Mouse (Mus musculus): ENCODE measurements around the gene Scg3. TPM values are rescaled to one million over a fixed set of nuclear protein-coding genes. Genes with fewer than 3 reads are reported as not detected.
"Not testable (repeated sequence)": the region's sequence is repeated elsewhere in the genome, so short reads cannot be mapped to it uniquely, and the experiment has no call there.

Gene Scg3
- polyA plus RNA-seq, 1 experiment: 1.5 TPM

DNA sequence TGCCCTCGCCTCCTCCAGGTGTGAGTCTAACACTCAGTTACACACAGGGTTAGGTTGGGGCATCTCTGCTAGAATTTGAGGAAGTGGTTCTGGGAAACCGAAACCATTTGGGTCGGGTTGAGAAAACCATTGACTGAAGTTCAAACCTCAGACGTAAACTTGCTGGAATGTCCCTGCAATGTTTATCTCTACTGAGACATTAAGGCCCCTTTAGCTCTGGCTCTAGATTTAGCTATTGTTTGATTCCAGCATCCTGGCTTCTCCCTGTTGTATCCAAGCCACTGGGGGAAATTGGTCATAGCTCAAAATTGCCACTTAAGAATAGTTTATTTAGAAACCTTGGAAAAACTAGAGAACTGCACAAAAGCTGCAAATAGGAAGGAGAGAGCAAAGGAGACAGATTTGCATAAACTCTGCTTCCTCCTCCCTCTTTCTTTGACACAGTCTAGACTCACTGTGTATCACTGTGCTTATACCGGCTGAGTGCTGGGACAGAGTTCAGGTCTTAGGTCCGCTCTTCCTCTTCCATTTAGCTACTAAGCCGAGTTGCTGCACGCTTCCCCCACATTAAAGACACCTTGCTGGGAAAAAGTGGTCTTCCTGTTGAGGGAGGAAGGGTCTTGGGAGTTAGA lies 52.9 kb downstream of the Scg3 start:
- WGBS: 61% methylated on average over 8 of the region's 8 CpGs
- DNase-seq (ENCODE audit: low read depth, low spot score): no peak

DNA sequence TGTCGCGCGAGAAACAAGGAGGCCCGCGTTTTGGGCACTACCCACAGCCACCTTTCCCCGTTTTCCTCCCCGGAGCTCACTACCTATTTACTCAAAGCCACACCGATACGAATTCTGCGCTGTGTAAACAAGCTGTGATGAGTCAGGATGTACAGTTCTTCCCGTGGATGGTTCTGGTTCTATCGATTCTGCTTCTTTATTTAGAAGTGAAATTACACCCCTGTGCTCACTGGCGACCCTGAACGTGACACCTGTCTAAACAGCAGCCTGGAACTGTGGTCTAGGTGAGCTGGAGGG lies 57.6 kb downstream of the Scg3 start:
- under 1% methylated on average over 14 of the region's 14 CpGs for WGBS

DNA sequence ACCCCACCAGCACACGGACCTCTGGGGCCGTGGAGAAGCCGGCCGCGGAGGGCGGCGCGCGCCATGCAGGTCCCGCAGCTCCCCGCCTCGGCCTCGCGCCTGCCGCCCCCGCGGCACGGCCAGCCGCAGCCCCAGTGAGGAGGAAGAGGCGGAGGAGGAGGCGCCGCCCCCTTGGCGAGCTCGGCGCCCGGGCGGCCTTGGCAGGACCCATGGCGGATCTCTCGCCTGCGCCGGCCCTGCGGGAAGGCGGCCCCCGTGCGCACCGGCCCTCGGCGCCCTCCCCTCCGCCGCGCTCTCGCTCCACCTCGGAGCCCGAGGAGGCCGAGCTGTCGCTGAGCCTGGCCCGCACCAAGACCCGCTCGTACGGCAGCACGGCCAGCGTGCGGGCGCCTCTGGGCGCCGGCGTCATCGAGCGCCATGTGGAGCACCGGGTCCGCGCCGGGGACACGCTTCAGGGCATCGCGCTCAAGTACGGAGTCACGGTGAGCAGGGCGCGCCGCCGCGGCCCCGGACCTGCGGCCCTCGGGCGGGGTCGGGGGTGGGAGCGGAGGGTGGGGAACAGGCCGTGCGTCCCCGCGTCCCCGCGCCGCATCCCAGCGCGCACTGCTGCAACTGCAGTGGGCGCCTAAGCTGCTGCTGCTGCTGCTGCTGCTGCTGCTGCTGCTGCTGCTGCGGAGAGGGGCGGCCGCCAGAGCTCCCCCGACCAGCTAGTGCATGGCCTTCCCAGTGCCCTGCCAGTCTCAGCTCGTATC lies 58.1 kb downstream of the Scg3 start, which contains the start of gene Lysmd2:
Gene Lysmd2, plus strand, starts transcription at position 186 of the 752 bp plus-strand sequence.
- DNase-seq (ENCODE audit: low read depth, low spot score): no peak
- WGBS: under 1% methylated on average over 94 of the region's 94 CpGs

More for the DNA sequence above, 57.6 kb downstream of the Scg3 start:
- DNase-seq (ENCODE audit: low read depth, low spot score): no peak

DNA sequence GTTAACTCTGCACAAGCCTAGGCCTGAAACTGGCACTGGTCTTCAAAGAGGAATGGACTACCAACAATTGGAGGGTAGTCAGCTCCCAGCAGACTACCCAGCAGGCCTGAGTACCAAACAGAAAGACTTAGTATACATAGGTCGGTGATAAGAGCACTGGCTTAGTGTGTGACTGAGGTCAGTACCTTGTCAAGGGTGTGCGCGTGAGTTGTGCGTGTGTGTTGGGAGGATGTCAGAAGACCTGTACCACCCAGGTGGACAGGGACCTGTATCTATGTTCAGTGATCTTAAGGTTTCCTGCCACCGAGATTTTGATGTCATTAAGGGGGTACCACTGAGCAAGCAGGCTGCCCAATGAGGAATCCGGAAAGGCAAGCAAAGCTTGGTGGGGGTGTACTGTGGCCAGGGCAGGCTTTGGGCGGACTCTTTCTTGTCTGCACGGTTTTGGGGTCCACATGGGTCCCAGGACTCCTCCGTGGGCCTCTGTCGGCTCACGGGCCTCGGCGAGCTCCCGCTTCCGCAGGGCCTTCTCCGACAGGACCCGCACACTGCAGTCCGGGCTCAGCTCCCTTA lies 58.8 kb downstream of the Scg3 start:
- 23% methylated on average over 18 of the region's 18 CpGs for WGBS
- no peak for DNase-seq (ENCODE audit: low read depth, low spot score)

DNA sequence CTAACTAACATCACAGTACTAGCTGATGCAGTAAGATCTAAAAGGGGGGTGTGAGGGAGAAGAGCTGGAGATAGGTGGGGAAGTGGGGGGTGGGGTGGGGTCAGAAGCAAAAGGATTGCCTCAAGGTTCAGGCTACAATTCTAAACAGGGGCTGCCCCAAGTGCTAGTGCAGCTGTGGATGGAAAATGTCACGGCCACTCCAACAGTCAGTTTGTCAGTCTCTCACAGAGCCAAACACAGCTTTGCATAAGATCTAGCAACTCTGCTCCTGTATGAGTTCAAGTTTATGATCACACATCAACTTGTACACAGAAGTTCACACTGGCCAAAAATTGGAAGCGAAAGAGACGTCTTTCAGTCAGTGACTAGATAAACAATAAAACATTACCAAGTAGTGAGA lies 62.4 kb downstream of the Scg3 start:
- WGBS: 61% methylated on average over 3 of the region's 3 CpGs
- no peak for DNase-seq (ENCODE audit: low read depth, low spot score)

DNA sequence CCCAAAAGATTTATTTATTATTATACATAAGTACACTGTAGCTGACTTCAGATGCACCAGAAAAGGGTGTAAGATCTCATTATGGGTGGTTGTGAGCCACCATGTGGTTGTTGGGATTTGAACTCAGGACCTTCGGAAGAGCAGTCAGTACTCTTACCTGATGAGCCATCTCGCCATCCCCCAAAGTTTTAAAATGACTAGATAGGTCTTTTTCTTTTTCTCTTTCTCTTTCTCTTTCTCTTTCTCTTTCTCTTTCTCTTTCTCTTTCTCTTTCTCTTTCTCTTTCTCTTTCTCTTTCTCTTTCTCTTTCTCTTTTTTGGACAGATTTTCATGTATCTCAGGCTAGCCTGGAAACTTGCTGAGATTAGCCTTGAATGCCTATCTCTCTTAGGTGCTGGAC lies 64.1 kb downstream of the Scg3 start:
- WGBS: 95% methylated on average over 2 of the region's 2 CpGs
- not testable (repeated sequence) for DNase-seq (ENCODE audit: low read depth, low spot score)

DNA sequence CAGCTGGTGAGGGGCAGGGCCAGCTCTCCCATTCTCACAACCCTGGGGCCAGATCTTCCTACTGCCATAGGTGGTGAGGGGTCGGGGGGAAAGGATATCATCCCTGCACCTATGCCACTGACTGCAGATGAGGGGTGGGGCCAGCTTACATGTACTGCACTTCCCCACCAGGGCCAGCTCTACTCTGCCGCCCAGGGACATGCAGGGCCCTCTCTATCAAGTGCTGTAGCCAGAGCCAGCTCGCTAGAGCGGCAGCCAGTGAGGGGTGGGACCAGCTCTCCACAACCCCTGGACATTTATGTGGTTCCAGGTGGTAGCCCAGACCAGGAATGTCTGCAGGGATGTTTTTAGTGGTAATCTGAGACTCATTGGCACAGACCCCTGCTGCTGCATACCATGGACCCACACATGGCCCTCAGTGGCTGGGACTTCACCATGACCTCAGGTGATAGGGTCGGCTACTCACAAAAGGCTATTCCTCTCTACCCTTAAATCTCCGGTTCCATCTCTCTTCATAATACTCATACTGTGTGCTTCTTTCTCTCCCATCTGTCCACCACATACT lies 64.9 kb downstream of the Scg3 start:
- 88% methylated on average over 6 of the region's 6 CpGs for WGBS
- no peak for DNase-seq (ENCODE audit: low read depth, low spot score)

DNA sequence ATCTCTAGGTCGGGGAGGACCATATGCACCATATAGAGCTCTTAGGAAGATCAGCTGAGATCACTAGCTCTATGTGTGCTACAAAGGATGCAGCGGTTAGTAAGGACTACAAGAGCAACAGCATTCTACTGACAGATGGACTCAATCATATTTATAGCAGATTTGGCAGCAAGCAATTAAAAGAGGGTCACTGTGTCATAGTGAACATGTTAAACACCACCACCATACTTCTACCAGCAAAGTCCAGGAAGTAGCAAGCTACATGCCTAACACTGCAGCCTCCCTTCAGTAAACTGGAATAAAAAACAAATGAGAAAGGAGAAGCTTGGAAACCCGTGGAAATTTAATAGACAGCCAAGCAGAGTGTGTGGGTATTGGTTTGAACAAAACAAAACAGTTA lies 67.3 kb downstream of the Scg3 start:
- 60% methylated on average over 3 of the region's 3 CpGs for WGBS
- DNase-seq (ENCODE audit: low read depth, low spot score): no peak

DNA sequence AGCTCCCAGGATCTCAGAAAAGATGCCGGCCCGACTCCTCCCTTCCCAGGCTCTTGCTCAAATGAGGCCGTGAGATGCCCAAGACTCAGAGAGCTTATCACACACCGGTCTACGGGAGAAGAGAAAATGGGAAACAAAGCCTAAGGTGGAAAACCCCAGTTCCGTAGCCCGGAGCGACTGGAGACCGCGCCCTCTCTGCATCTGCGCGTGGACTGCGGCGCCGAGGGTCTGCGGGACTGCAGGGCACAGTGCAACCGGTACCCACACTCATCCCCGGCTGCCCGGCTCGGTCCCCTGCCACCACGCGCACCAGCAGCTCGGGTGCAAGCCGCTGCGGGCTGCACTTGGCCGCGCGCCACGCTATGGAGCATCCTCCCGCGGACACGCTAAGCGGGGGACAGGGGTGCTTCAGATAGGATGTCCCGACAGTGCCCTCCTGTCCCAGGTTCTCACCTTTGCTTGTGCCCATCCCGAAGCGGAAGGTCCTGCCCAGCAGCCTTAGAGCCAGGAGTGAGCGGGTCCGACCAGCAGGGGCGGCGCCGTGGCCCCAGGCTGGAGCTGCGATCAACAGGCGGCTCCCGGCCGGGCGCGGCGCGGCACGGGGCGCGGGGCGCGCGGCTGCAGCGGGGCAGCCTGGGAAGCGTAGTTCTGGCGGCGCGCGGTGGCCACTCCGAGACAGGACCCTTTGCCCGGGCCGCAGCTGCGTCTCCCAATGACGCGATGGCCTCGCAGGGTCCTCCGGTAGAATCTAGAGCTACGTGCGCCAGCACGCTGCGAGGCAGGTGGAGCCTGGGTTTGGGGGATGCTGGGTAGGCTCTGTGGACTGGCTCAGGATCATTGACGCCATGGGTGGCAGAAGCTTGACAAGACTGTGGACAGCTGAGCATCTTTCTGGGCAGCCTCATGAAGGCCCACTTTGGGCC lies 73.0 kb downstream of the Scg3 start, which contains the start of gene Tmod2:
Gene Tmod2, minus strand, starts transcription at position 755 of the 923 bp plus-strand sequence.
- WGBS: 1% methylated on average over 74 of the region's 74 CpGs
- DNase-seq (ENCODE audit: low read depth, low spot score): no peak

DNA sequence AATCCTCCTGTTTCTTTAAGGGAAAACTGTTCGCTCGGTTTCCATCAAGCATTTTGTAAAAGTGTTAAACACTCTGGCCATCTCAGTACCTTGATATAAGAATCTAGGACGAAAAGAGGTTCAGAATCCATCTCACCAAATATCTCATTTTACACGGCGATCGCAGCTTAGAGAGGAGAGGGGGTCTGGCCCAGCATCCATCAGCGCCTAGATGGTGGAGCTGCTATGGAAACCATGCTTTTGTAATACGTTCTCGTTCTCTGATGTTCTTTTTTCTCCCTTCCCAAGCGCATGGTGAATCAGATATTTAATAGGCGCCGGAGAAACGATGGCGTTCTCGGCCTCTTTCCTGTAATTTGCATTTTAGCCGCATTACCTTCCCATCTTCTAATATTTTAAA lies 73.9 kb downstream of the Scg3 start:
- no peak for DNase-seq (ENCODE audit: low read depth, low spot score)

DNA sequence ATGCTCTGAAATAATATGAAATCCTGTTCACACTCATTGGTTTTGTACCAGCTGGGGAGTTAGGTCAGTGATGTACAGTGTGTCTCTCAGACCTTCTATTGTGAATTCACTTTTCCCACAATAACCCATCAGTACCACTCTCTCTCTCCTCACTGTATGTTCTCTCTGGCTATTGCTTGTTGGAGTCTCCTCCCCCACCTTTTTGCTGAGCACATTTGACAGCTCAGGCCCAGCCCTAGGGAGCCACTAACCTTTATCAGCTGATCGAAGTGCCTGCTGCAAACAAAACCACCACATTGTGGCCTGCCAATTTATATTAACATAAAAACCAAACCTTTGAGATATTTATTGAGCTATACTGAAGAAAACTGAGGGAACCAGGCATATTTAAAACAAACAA lies 74.4 kb downstream of the Scg3 start:
- DNase-seq (ENCODE audit: low read depth, low spot score): no peak
- 54% methylated on average over 1 of the region's 1 CpGs for WGBS

More for the DNA sequence above, 73.9 kb downstream of the Scg3 start:
- WGBS: 39% methylated on average over 16 of the region's 16 CpGs

DNA sequence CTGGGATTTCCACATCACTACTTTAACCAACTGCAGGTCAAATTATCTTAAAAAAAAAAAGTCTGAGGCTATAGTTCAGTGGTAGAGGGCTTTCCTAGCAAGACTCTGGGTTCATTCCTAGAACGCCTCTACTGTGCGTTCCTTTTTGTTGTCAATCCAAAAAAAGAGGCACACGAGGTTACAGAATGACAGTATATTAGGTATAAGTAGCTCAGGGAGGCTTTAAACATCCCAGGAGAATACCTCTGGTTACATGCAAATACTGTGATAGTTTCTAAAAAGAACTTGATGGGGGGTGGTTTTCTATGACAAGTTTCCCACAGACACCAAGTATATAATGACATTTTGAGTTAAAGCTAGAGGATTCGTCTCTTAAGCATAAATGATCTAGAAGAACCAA lies 76.4 kb downstream of the Scg3 start:
- no peak for DNase-seq (ENCODE audit: low read depth, low spot score)
- 90% methylated on average over 4 of the region's 4 CpGs for WGBS

DNA sequence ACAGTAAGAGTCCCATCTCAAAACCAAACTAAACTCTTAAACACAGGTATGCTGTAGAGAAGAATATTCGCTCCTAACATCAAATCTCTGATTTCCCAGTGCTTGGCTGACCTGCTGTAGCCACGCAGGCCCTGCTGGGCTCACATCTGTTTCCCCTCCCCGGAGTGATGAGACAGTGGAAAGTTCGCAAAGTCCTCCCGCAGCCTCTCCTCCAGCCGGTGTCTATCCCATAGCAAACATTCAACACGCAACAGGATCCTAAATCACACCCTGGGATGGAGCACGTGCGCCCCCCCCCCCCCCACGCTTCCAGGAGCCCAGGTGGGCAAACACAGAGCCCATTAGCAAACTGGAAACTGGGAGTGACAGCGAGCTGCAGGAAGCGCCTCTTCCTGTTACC lies 82.3 kb downstream of the Scg3 start:
- 13% methylated on average over 12 of the region's 12 CpGs for WGBS
- DNase-seq (ENCODE audit: low read depth, low spot score): no peak

DNA sequence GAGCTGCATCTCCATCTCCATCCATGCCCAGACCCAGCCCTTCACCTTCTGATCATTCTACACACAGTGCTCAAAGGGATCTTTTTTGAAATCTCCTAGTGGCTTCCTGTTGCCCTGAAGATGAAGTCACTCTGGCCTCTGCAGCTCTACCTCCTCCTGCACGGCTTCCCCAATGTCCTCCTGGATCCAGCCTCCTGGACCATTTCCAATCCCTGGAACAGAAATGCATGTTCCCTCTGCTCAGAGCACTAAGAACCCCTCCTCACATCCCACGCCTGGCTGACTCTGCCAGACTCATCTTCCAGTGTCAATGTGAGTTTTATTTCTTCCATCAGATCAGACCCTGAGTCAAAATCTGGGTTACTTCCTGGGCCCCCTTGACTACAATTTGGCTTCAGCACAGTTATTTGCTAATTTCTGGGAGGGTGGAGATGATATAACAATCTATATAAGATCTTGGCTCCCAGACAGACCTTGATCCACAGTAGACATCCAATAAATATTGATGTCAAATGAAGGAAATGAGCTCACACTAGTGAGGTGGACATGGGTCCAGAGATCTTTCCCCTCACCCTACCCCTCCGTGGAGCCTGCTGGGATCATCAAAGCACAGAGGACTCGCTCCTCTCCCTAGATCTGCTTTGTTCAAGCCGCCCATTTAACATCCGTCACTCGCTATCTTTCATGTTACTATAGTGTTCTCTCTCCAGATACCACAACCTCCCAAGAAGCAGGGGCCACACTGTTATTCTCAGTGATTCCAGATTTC lies 83.5 kb downstream of the Scg3 start:
- WGBS: 72% methylated on average over 7 of the region's 7 CpGs
- no peak for DNase-seq (ENCODE audit: low read depth, low spot score)

DNA sequence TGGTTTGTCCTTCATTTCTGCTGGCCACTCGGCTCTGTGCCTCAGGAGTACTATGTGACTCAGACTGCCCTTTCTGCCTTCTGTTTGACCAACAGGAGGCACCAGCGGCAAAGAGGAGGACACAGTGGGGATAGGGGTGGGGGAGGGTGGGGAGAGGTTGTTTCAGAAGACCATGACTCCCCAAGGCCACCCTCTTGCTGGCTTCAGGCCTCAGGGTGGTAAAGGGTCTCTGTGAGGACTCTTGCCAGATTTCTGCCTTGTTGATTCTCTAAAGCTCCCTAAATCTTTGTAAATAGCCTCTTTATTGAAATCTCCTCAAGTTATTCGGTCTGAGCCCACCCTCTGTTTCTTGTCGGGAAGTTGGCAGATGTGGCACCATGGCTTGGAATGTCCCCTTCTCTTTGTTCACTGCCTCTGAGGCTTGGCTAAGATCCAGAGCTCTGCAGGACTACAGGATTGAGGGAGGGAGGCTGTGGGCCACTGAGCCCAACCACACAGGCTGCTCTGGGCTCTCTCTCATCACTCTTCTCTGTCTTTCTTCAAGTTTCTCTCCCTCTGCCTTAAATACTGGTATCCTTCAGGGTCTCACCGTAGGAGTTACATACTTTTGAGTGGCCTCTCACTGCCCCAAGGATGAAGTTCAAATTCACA lies 84.5 kb downstream of the Scg3 start:
- WGBS: 47% methylated on average over 5 of the region's 5 CpGs
- DNase-seq (ENCODE audit: low read depth, low spot score): no peak

DNA sequence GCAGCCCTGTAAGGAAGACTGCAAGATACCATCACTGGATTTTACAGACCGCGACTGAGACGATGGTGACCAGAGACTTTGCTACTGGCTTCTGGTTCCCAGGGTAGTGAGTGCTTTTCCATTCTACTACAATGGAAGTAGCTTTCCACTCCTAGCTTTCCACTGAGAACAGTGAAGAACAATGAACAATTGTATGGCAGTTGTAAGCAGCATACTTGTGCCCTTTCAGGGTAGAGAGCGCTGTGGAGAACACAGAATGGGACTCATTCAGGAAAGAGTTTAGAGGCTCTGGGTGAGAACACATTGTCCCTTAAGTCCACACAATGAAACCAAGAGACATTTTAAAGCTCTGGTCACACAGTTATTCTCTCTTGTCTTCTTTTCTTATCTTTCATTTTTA lies 86.3 kb downstream of the Scg3 start:
- 77% methylated on average over 4 of the region's 4 CpGs for WGBS
- no peak for DNase-seq (ENCODE audit: low read depth, low spot score)

DNA sequence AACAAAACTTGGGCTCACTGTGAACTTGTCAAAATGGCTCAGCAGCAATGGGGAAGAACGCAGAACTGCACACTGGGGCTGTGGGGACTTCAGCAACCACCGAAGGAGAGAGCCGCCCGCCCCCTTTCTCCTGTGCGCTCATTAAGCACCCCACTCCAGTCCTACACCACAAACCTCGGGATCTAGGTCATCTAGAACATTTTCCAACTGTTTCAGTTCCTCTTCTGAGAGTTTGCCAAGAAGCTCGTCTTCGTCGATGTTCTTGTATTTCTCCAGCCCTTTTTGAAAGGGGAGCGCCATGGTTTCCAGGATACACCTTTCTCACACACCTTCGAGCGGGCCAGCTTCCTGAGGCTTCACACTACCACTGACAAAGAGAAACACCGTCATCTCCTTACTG lies 86.8 kb downstream of the Scg3 start:
- 83% methylated on average over 13 of the region's 13 CpGs for WGBS
- DNase-seq (ENCODE audit: low read depth, low spot score): no peak

DNA sequence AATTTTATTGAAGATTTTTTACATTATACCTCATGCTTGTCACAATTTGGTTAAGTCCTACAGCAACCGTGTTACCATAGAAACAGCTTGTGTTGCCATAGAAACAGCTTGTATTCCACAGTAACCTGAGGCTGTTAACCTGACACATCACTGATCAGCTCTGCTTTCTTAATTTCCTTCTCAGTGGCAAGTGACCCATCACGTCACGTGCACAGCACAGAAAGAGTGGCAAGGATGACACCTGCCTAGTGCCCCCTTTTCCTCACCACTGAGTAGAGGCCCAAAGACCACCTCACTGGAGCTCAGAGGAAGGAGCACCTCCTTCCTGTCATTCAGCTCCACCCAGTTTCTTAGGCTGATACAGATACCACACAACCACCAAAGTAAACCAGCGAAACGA lies 90.4 kb downstream of the Scg3 start:
- 90% methylated on average over 5 of the region's 5 CpGs for WGBS
- no peak for DNase-seq (ENCODE audit: low read depth, low spot score)

Measured in large intestine, adult 2 months (tissue).